Mouse (Mus musculus) brain, embryonic 14.5 days (tissue): ENCODE results near the gene Disp2.

ENCODE experiments used
- CTCF ChIP-seq: fragments of 200-500 bp; IDR thresholded peaks from 2 replicates; pipeline ENCODE4 v1.5.1; 2012; ENCODE audit warnings: inconsistent platforms, mild to moderate bottlenecking, moderate library complexity, borderline replicate concordance; ENCODE audit not compliant: insufficient read depth, insufficient read length; ENCODE audit errors: extremely low read depth
- POLR2A ChIP-seq: fragments of 200-500 bp; IDR thresholded peaks from 2 replicates; pipeline ENCODE4 v1.6.1; 2012; ENCODE audit warnings: mild to moderate bottlenecking, inconsistent platforms, borderline replicate concordance; ENCODE audit not compliant: poor library complexity, insufficient read depth, insufficient read length, severe bottlenecking; ENCODE audit errors: extremely low read depth

DNA sequence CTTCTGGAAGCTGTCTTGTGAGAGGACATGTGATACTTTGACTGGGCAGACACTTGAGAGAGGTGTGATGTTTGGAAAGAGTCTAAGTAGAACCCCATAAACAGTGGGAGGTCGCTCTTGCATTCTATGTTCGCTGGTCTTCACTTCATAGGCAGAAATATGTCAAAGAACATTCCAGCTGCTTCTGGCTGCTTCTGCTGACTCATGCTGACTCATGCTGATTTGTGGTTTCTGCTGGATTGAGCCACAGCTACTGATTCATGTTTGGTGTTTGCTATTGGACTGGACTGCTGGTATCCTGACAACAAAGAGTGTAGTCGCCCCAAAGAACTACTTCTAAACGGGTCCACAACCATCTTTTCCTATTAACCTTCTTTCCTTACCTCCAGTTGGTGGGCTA is 62.3 kb downstream of the Disp2 start:
- TF ChIP-seq CTCF = no peak
- no peak for TF ChIP-seq POLR2A
